Mouse (Mus musculus) lung, adult 2 months (tissue): ENCODE measurements around the gene Ciao2b.

ENCODE experiments used
- CTCF ChIP-seq: fragments of 200-500 bp; IDR thresholded peaks from 2 replicates; pipeline ENCODE4 v1.5.1; 2011; ENCODE audit warnings: mild to moderate bottlenecking, low read length, control low read depth; ENCODE audit not compliant: insufficient read depth
- POLR2A ChIP-seq: fragments of 200-500 bp; IDR thresholded peaks from 2 replicates; pipeline ENCODE4 v1.6.1; 2011; ENCODE audit warnings: low read depth, mild to moderate bottlenecking, control low read depth, low read length, borderline replicate concordance; ENCODE audit errors: extremely low read depth

DNA sequence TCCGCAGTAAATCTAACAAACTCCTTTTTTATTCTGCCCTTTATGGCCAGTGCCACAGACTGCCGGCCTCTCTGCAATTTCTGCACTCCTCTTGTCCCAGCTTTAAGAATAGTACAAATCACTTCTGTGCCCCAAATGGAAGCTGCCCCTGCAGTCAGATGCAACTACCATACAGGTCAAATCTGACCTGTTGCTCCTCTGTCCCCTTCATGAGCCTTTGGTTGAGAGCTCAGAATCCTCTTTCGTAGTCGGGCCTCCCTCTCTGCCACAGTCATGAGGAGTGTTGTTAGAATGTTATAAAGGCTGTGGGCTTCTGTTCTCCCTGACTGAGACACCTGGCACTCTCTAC, 38.5 kb downstream of the Ciao2b start:
- no peak for TF ChIP-seq POLR2A
- TF ChIP-seq CTCF: no peak
